Mouse (Mus musculus) E14TG2a.4 (cell line): ENCODE results near the gene Nat10.

ENCODE experiments used
- CTCF ChIP-seq: conservative IDR thresholded peaks from 2 replicates; pipeline ENCODE4 v1.5.1; 2014; ENCODE audit warnings: low read length
- NANOG ChIP-seq: IDR thresholded peaks from 2 replicates; pipeline ENCODE4 v1.6.1; 2014; ENCODE audit warnings: borderline replicate concordance, low read length, mixed read lengths

GRCm38 (mm10) chr2:103749091-103749490 lies 12.0 kb downstream of the Nat10 start:
- TF ChIP-seq CTCF, result no peak
- TF ChIP-seq NANOG, result no peak
